Mouse (Mus musculus): ENCODE measurements around the gene Clgn. TPM values are rescaled to one million over a fixed set of nuclear protein-coding genes. Genes with fewer than 3 reads are reported as not detected.

Clgn gene
- polyA plus RNA-seq, 1 experiment from 2014 or later: not detected

DNA sequence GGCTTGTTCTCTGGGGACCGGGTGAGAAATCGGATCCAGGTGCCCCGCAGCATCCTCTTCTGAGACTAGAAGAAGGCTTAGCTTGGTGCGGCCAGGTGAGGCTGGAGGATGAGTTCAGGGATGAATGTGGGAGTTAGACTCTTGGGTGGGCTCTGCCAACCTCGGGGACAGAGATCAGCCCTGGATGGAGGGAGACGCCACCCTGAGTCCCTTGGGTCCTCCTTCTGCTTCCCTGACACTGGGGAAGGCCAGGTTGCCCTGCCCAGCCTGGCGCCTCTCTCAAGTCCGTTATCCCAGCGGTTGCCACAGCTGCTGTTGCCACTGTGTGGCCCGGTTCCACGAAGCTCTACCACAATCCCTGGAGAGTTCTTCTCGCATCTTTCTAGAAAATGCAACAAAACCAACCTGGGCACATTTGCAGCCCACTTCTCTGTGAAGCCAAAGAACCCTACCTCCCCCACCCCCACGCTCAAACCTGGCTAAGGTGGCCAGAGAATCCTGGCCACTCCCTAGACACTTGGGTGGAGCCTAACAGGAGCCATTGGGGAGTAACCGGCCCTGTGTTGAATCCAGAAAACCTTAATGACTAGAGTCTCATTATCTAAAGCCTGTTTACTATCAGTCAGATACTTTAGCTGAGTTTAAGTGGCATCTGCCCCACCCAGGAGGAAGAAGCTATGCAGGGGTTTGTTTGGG lies 487 bp downstream of the Clgn start:
- ChIA-PET CTCF (interaction anchor here (1.3 kb wide), 1 partner anchor 18 kb away, joined by 3 read pairs; no protein-coding TSS in a partner anchor), POLR2A (no interaction called here)
- H3K27me3 ChIP-seq: peaks cover 24% of the 10 kb centered on the region
- no peak for ATAC-seq
- no peak for DNase-seq (ENCODE audit: low read depth, low spot score)
- TF ChIP-seq CTCF (IDR thresholded peaks at IDR 0.05): no peak
- in situ Hi-C loops (cut with MboI; ENCODE audit: low pct_unique_long_range_greater_than_20kb): no loop called here

DNA sequence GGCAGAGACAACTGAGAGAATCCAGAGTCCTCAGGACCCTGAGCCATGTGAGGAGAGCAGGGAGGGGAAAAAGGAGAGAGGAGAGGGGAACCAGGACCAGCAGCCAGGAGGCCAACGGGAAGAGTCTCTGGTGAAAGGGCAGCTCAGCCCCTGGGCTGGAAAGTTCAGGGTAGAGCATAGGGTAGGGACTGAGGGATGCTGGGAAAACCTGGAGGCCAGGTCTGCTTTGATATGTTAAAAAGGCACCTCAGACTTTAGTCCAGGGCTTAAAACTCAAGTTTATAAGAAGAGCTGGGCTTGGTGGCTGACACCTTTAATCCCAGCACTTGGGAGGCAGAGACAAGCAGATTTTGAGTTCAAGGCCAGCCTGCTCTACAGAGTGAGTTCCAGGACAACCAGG lies 2.9 kb downstream of the Clgn start:
- peaks cover 42% of the 10 kb centered on the region for H3K27me3 ChIP-seq
- ChIA-PET POLR2A (no interaction called here), CTCF (no interaction called here)
- in situ Hi-C loops (cut with MboI; ENCODE audit: low pct_unique_long_range_greater_than_20kb): no loop called here
- TF ChIP-seq CTCF (IDR thresholded peaks at IDR 0.05): no peak
- ATAC-seq: no peak
- no peak for DNase-seq (ENCODE audit: low read depth, low spot score)

DNA sequence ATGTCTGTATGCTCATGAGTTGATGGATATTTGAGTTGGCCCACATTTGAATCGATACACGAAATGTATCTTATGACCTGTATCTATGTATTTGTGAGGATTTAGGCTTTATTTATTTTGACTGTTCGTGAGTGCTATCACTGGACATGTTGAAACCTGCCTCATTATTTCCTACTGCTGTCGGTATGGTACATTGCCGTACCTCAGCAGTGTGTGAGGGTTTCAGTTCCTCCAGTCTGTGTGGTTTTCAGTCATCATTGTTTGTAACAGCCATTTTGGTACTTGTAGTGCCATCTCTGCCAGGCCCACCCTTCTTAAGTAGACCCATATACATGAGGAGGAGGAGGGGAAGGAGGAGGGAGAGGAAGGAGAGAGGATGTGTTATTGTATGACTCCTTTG lies 4.7 kb downstream of the Clgn start:
- POLR2A ChIA-PET: no interaction called here
- no peak for DNase-seq (ENCODE audit: low read depth, low spot score)
- ATAC-seq: no peak
- TF ChIP-seq CTCF (IDR thresholded peaks at IDR 0.05): no peak
- H3K27me3 ChIP-seq: peaks cover 34% of the 10 kb centered on the region
- CTCF ChIA-PET: interaction anchor here (1.3 kb wide), 1 partner anchor 9 kb away, joined by 4 read pairs; no protein-coding TSS in a partner anchor
- in situ Hi-C loops (cut with MboI; ENCODE audit: low pct_unique_long_range_greater_than_20kb): no loop called here

DNA sequence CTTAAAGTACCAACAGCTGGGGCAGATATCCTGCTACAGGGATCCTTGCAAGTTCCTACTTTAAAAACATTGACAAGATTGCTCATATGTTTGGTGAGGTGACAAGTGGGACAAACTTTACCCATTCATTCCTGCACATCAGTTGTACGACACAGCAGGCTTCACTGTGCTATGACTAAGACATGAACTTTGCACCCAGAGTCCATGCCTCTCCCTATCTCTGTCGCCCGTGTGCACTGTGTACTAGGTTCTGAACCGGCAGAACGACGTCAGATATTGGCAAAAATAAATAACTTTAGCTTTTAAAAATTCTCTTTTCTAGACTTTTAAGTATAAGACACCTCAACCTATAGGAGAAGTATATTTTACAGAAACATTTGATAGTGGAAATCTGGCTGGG lies 7.0 kb downstream of the Clgn start:
- ATAC-seq: no peak
- in situ Hi-C loops (cut with MboI; ENCODE audit: low pct_unique_long_range_greater_than_20kb): no loop called here
- no peak for TF ChIP-seq CTCF (IDR thresholded peaks at IDR 0.05)
- ChIA-PET CTCF (no interaction called here), POLR2A (no interaction called here)
- peaks cover 26% of the 10 kb centered on the region for H3K27me3 ChIP-seq
- DNase-seq (ENCODE audit: low read depth, low spot score): no peak

DNA sequence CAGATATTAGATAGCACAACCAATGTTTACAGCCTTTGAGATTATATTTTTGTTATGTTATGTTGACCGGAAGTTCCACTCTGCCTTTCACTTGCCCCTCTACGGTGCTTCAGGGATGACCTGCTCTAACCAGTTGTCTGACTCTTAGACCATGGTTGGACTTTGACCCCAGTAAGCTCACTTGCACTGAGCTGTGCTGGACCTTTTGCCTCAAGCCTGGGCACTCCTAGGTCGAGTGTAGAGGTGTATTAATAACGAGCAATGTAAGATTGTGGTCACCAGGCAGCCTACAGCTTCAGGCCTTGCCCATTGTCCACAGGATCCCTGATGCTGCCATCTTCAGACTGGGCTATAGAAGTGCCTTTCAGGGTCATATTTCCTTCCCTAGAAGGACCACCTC lies 8.1 kb downstream of the Clgn start:
- POLR2A ChIA-PET: no interaction called here

DNA sequence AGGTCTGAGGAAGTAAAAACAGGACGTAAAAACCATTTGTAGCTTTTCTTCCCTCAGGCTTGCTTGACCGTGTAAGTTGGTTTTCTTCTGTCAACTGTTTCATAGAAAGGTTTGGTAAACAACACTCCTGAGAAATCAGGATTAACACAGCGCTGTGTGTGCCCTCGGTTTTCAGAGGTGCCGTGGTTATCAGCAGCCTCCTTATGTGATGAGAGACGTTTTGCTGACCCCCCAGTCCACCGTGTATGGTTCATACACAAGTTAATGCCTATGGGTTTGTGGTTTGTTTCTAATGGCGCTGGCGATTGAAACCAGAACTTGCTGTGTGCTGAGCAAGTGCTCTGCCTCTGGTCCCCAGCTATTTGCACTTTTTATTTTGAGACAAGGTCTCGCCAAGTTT lies 15.9 kb downstream of the Clgn start:
- ATAC-seq (no peak), DNase-seq (ENCODE audit: low read depth, low spot score) (no peak)
- ChIA-PET POLR2A (no interaction called here), CTCF (no interaction called here)
- in situ Hi-C loops (cut with MboI; ENCODE audit: low pct_unique_long_range_greater_than_20kb): loop anchor here (5.0 kb wide), 1 partner anchor 308 kb away; no protein-coding TSS in a partner anchor
- peaks cover 12% of the 10 kb centered on the region for H3K27me3 ChIP-seq
- no peak for TF ChIP-seq CTCF (IDR thresholded peaks at IDR 0.05)

More for the DNA sequence above, 8.1 kb downstream of the Clgn start:
- peaks cover 26% of the 10 kb centered on the region for H3K27me3 ChIP-seq
- TF ChIP-seq CTCF (IDR thresholded peaks at IDR 0.05): no peak
- CTCF ChIA-PET: no interaction called here
- no peak for DNase-seq (ENCODE audit: low read depth, low spot score)
- no peak for ATAC-seq
- in situ Hi-C loops (cut with MboI; ENCODE audit: low pct_unique_long_range_greater_than_20kb): no loop called here

DNA sequence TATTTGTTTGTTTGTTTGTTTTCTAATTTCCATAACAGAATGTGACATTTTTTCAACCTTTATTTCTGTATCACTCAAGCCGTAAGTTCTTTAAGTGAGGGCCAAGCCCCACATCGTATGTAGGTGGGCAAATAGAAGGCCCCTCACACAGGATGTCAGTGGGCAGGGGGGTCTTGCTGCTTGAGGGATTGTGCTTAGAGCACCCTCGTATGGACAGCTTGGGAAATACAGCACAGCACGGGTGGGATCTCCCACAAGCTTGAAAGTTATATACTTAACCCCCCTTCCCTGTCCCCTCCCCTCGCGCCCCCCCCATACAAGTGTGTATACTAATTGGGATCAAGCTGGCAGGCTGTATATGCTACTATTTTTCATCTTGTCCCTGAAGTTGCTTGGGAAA lies 17.2 kb downstream of the Clgn start:
- DNase-seq (ENCODE audit: low read depth, low spot score) (no peak), ATAC-seq (no peak)
- TF ChIP-seq CTCF (IDR thresholded peaks at IDR 0.05): peak; percentile 63
- ChIA-PET CTCF (interaction anchor here (1.0 to 1.6 kb wide), 4 partner anchors 16 to 64 kb away, joined by 3 to 4 read pairs (median 4); no protein-coding TSS in a partner anchor), POLR2A (no interaction called here)
- peaks cover 12% of the 10 kb centered on the region for H3K27me3 ChIP-seq
- in situ Hi-C loops (cut with MboI; ENCODE audit: low pct_unique_long_range_greater_than_20kb): loop anchor here (5.0 kb wide), 1 partner anchor 310 kb away; no protein-coding TSS in a partner anchor

DNA sequence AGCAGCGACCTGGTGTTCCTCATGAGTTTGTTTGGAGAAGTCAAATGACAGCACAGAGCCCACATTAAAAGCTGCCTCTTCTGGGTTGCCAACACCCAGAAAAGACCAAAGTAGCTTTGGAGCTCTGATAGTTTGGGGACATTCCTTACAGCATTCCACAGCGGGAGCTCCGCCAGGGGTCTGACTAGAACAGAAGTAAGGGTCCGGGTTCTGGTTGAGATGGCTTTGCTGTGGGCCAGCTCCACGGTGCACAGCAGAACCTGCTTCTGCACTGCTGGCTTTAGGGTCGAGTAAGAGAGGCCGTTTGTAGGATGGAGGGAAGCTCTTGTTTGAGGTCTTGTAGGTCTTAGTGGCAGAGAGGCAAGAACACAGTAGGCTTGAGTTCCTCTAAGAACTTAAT lies 18.8 kb downstream of the Clgn start:
- ATAC-seq (no peak), DNase-seq (ENCODE audit: low read depth, low spot score) (no peak)
- in situ Hi-C loops (cut with MboI; ENCODE audit: low pct_unique_long_range_greater_than_20kb): loop anchor here (5.0 kb wide), 1 partner anchor 311 kb away; no protein-coding TSS in a partner anchor
- ChIA-PET POLR2A (no interaction called here), CTCF (interaction anchor here (1.8 kb wide), 1 partner anchor 18 kb away, joined by 3 read pairs; no protein-coding TSS in a partner anchor)
- H3K27me3 ChIP-seq: peaks cover 12% of the 10 kb centered on the region
- TF ChIP-seq CTCF (IDR thresholded peaks at IDR 0.05): no peak

DNA sequence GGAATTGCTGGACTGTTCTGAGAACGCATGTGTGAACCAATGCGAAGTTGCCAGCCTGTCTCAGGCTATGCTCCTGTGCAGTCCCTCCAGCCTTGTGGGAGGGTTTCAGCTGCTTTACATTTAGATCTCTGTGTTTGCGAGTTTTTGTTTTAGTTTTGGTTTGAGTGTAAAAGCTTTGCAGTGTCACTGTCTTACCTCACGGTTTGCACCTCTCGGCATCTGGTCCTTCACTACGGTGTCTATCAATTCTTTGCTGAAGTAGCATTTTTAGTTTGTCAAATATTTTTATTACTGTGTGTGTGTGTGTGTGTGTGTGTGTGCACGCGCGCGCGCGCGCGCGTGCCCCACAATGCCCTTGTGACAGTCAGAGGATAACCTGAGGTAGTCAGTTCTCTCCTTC lies 27.2 kb downstream of the Clgn start:
- DNase-seq (ENCODE audit: low read depth, low spot score) (no peak), ATAC-seq (no peak)
- no peaks in the 10 kb centered on the region for H3K27me3 ChIP-seq
- ChIA-PET POLR2A (no interaction called here), CTCF (no interaction called here)
- TF ChIP-seq CTCF (IDR thresholded peaks at IDR 0.05): no peak
- in situ Hi-C loops (cut with MboI; ENCODE audit: low pct_unique_long_range_greater_than_20kb): no loop called here

DNA sequence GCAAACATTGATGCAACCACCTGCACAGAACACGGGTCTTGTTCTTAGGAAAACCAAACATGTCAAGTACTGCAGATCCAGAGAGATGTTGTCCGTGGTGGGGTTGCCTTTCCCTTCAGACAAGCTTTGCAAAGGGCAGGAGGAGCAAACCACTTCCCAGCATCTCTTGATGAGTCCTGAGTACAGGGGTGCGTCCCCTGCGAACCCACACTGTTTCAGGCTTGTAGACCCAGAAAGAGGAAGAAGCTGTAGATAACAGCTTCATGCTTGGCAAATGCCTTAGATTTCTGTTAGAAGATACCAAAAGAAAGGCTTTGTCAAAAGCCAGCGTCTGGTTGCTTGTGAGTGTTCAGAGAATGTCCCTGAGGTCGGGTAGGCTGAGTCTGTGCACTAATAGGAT lies 28.3 kb downstream of the Clgn start:
- H3K27me3 ChIP-seq: no peaks in the 10 kb centered on the region
- in situ Hi-C loops (cut with MboI; ENCODE audit: low pct_unique_long_range_greater_than_20kb): no loop called here
- no peak for ATAC-seq
- CTCF ChIA-PET: no interaction called here
- DNase-seq (ENCODE audit: low read depth, low spot score): no peak
- POLR2A ChIA-PET: no interaction called here
- TF ChIP-seq CTCF (IDR thresholded peaks at IDR 0.05): no peak

DNA sequence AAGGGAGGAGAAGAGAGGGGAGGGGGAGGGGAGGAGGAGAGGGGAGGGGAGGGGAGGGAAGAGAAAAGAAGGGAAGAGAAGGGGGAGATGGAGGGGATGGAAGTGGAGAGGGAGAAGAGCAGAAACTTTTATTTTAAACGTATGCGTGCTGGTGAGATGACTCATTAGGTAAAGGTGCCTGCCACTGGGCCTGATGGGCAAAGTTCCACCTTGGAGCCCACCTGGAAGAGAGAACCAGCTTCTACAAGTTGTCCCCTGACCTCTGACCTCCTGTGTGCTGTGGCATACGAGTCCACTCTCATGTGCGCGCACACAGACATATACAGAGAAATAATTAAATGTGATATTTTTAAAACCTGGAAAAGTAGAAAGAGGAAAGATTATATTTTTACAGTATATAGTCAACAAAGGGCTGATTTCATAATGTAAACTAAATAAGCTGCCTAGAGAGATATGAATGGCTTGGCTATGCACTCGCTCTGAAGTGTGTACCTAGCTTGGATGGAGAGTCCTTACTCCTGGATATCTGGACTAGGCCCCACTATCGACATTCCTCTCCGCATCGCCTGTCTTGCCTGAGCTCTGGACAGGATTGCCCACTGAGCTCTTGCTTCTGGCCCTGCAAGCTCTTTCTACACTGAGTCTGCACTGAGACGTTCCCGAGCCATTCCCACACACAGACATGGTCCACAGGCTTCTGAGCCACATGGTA lies 29.3 kb downstream of the Clgn start:
- CTCF ChIA-PET: interaction anchor here (0.9 kb wide), 1 partner anchor 40 kb away, joined by 3 read pairs; no protein-coding TSS in a partner anchor
- POLR2A ChIA-PET: no interaction called here
- in situ Hi-C loops (cut with MboI; ENCODE audit: low pct_unique_long_range_greater_than_20kb): no loop called here
- H3K27me3 ChIP-seq: no peaks in the 10 kb centered on the region
- no peak for TF ChIP-seq CTCF (IDR thresholded peaks at IDR 0.05)
- DNase-seq (ENCODE audit: low read depth, low spot score) (no peak), ATAC-seq (no peak)

Measured in Patski (cell line).